Mouse (Mus musculus): Measurements from ENCODE around the gene Ip6k1.

DNA sequence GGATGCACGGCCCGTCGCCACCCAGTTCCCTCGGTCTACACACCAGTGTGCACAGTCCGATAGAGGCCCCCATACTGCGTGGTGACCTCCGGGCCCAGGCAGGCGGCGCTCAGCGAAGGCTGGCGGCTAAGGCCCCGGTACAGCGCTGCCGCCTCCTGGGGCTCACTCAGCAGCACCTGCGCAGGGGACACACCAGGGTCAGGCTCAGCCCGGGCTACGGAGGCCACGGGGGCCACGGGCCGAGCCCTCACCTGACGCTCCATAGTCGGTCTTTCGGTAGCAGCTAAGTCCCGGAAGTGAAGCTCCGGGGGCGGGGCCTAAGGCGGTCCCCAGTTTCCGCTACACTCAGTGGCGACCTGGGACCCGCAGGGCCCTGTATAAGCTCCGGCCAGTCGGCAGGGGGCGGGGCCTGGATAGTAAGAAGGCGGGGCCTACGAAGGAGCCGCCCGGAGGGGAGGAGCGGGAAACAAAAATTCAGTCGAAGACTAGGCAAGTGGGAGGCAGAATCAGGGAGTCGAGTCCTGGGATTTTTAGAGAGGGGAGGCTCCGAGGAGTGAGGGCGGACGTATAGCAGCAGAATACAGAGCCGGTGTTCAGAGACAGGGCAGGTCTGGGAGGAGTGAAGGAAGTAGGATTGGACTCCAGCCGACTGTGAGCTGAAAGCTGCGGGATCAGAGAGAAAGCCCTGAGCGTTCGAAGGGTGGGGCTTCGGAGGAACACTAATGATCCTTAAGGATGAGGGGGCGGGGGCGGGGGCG lies 92.1 kb downstream of the Ip6k1 start, which contains the start of gene Apeh:
- TF ChIP-seq MYB (IDR thresholded peaks at IDR 0.05; ENCODE audit: low read depth, low read length), result no peak
- no peak for TF ChIP-seq CHD2 (IDR thresholded peaks at IDR 0.05; ENCODE audit: low read length)
- no peak for TF ChIP-seq E2F4 (IDR thresholded peaks at IDR 0.05; ENCODE audit: borderline replicate concordance, low read depth, low read length)
- 0 out of 2 replicates have a peak, but pooled peaks have one; percentile 24 for TF ChIP-seq TCF12 (IDR thresholded peaks at IDR 0.05; ENCODE audit: low read depth, low read length)

Measured in MEL (cell line).